In genomic region chr13:99308393-99308792, GRCm38 (mm10) we compare ENCODE assay signal across 21 mouse cellular contexts. TPM values are rescaled to one million over a fixed set of nuclear protein-coding genes. Genes with fewer than 3 reads are reported as not detected.
A peak's percentile ranks its signal among the peaks of the same experiment; 100 is the strongest.
DNase-seq lines count a peak whose midpoint lies in the region; ATAC-seq and TF ChIP-seq lines count a peak whose summit lies in the region.
"Had no signal": no experiment of that assay in that cellular context is flagged by ENCODE, and none has a peak within 500 bp of the region (broad histone marks: within the 10 kb centered on the region; RNA-seq: fewer than 3 reads in every experiment).

No protein-coding gene starts in this region.

- H3K9ac ChIP-seq in limb, embryonic 13.5 days = no peak overlapping the region
- H3K9ac ChIP-seq in heart, embryonic 15.5 days = no peak overlapping the region
- H3K9ac ChIP-seq in liver, embryonic 12.5 days = no peak overlapping the region
- H3K9ac ChIP-seq: forebrain, embryonic 13.5 days; hindbrain, embryonic 15.5 days; intestine, embryonic 15.5 days had no signal

- intact Hi-C loops in gastrocnemius, adult 2 months (cut with DNase I) = no loop called here
- intact Hi-C loops in gastrocnemius, postnatal 14 days (cut with DNase I; ENCODE audit: low total_unique reads) = no loop called here

- no peaks in the 10 kb centered on the region for H3K36me3 ChIP-seq in limb, embryonic 13.5 days
- H3K36me3 ChIP-seq in limb, embryonic 10.5 days = no peaks in the 10 kb centered on the region
- no peaks in the 10 kb centered on the region for H3K36me3 ChIP-seq in heart, embryonic 15.5 days
- no peaks in the 10 kb centered on the region for H3K36me3 ChIP-seq in liver, embryonic 12.5 days
- H3K36me3 ChIP-seq: hindbrain, embryonic 15.5 days; intestine, embryonic 15.5 days had no signal

- TF ChIP-seq CTCF in gastrocnemius, adult 2 months (IDR thresholded peaks at IDR 0.05) = no peak

- peak overlapping the region; percentile 48 for H3K27ac ChIP-seq in gastrocnemius, adult 2 months
- H3K27ac ChIP-seq in limb, embryonic 13.5 days = peak overlapping the region; percentile 1; the same call in 1 of the 2 replicates
- no peak overlapping the region for H3K27ac ChIP-seq in limb, embryonic 10.5 days
- H3K27ac ChIP-seq in heart, embryonic 15.5 days = peak overlapping the region; percentile 92
- no peak overlapping the region for H3K27ac ChIP-seq in liver, embryonic 12.5 days
- H3K27ac ChIP-seq: forebrain, embryonic 13.5 days; hindbrain, embryonic 15.5 days; intestine, embryonic 15.5 days had no signal

- H3K9me3 ChIP-seq in limb, embryonic 13.5 days = no peaks in the 10 kb centered on the region
- no peaks in the 10 kb centered on the region for H3K9me3 ChIP-seq in limb, embryonic 10.5 days (replicated peaks)
- H3K9me3 ChIP-seq in heart, embryonic 15.5 days (replicated peaks) = no peaks in the 10 kb centered on the region
- H3K9me3 ChIP-seq in liver, embryonic 12.5 days (replicated peaks) = no peaks in the 10 kb centered on the region
- H3K9me3 ChIP-seq: forebrain, embryonic 13.5 days; hindbrain, embryonic 15.5 days; intestine, embryonic 15.5 days had no signal

- no peak overlapping the region for H3K4me3 ChIP-seq in gastrocnemius, adult 2 months
- H3K4me3 ChIP-seq in limb, embryonic 13.5 days = no peak overlapping the region
- H3K4me3 ChIP-seq in limb, embryonic 10.5 days = no peak overlapping the region
- no peak overlapping the region for H3K4me3 ChIP-seq in heart, embryonic 15.5 days
- H3K4me3 ChIP-seq in liver, embryonic 12.5 days = no peak overlapping the region
- H3K4me3 ChIP-seq: erythroblast, embryonic 14.5 days; forebrain, embryonic 13.5 days; hindbrain, embryonic 15.5 days; intestine, embryonic 15.5 days had no signal

- no peak overlapping the region for H3K4me2 ChIP-seq in limb, embryonic 13.5 days (replicated peaks)
- H3K4me2 ChIP-seq in heart, embryonic 15.5 days = no peak overlapping the region
- H3K4me2 ChIP-seq in liver, embryonic 12.5 days = no peak overlapping the region
- H3K4me2 ChIP-seq: forebrain, embryonic 13.5 days; hindbrain, embryonic 15.5 days; intestine, embryonic 15.5 days; liver, embryonic 11.5 days had no signal

- ATAC-seq in limb, embryonic 13.5 days (ENCODE audit: low FRiP score, low read depth) = no peak
- no peak for ATAC-seq in heart, embryonic 15.5 days (replicated peaks; ENCODE audit: insufficient number of reproducible peaks, insufficient read depth, low FRiP score, low read depth)
- ATAC-seq in liver, embryonic 12.5 days = no peak
- ATAC-seq: forebrain, embryonic 13.5 days; midbrain, embryonic 16.5 days had no signal

- WGBS in limb, embryonic 13.5 days = 84% methylated on average over 8 of the region's 8 CpGs
- WGBS in limb, embryonic 10.5 days = 85% methylated on average over 8 of the region's 8 CpGs
- 63% methylated on average over 8 of the region's 8 CpGs for WGBS in heart, embryonic 15.5 days
- WGBS in liver, embryonic 12.5 days (ENCODE audit: insufficient replicate concordance) = 70% methylated on average over 8 of the region's 8 CpGs

- no peaks in the 10 kb centered on the region for H3K27me3 ChIP-seq in limb, embryonic 13.5 days
- H3K27me3 ChIP-seq in limb, embryonic 10.5 days (ENCODE audit: low read depth, poor library complexity, severe bottlenecking) = no peaks in the 10 kb centered on the region
- no peaks in the 10 kb centered on the region for H3K27me3 ChIP-seq in heart, embryonic 15.5 days
- no peaks in the 10 kb centered on the region for H3K27me3 ChIP-seq in liver, embryonic 12.5 days (replicated peaks)
- H3K27me3 ChIP-seq: forebrain, embryonic 13.5 days; hindbrain, embryonic 15.5 days; intestine, embryonic 15.5 days had no signal

- peaks cover 21% of the 10 kb centered on the region for H3K4me1 ChIP-seq in limb, embryonic 13.5 days
- H3K4me1 ChIP-seq in limb, embryonic 10.5 days = no peaks in the 10 kb centered on the region
- H3K4me1 ChIP-seq in heart, embryonic 15.5 days (replicated peaks) = peaks cover 31% of the 10 kb centered on the region
- H3K4me1 ChIP-seq in liver, embryonic 12.5 days = no peaks in the 10 kb centered on the region

- DNase-seq in gastrocnemius, adult 2 months = no peak
- no peak for DNase-seq in gastrocnemius, postnatal 14 days
- DNase-seq in limb, embryonic 10.5 days (ENCODE audit: low spot score) = no peak
- DNase-seq in left cerebral cortex, adult 9 months (ENCODE audit: low spot score in 2 of 2) = no peak
- DNase-seq: cerebellum, adult 18-20 months; cerebellum, postnatal 25 days; gastrocnemius, postnatal 10 days; lung, adult 2 months; lung, postnatal 4 days; right cerebral cortex, postnatal 14 days; spleen, adult 18-20 months; thymus, postnatal 36 days had no signal

RNA-seq across cellular contexts. Expression of gene Ptcd2, which starts 36.1 kb away (rescaled TPM):
- total RNA-seq in gastrocnemius, adult 2 months (2021) = 10 to 100 TPM; 20.1 to 35.5 TPM
- total RNA-seq in gastrocnemius, postnatal 14 days (2021) = 10 to 100 TPM; 22.8 to 25.0 TPM
- 44.2 and 45.8 TPM in 2 replicates for polyA plus RNA-seq in limb, embryonic 13.5 days (2015; fragmentation: Nextera tagmentation; extraction: Ambion mirVana)
- 57.3 and 59.1 TPM in 2 replicates for polyA plus RNA-seq in limb, embryonic 10.5 days (2016; fragmentation: Nextera tagmentation; extraction: Ambion mirVana)
- 63.9 and 71.8 TPM in 2 replicates for polyA plus RNA-seq in heart, embryonic 15.5 days (2015; fragmentation: Nextera tagmentation; extraction: Ambion mirVana)
- polyA plus RNA-seq in liver, embryonic 12.5 days (2016; fragmentation: Nextera tagmentation; extraction: Ambion mirVana) = 44.6 and 46.8 TPM in 2 replicates

RNA-seq across cellular contexts. Expression of gene Mrps27, which starts 36.2 kb away (rescaled TPM):
- total RNA-seq in gastrocnemius, adult 2 months (2021) = 10 to 100 TPM; 24.0 to 32.9 TPM
- 10 to 100 TPM; 26.4 to 29.3 TPM for total RNA-seq in gastrocnemius, postnatal 14 days (2021)
- 60.2 and 60.9 TPM in 2 replicates for polyA plus RNA-seq in limb, embryonic 13.5 days (2015; fragmentation: Nextera tagmentation; extraction: Ambion mirVana)
- 85.4 and 97.4 TPM in 2 replicates for polyA plus RNA-seq in limb, embryonic 10.5 days (2016; fragmentation: Nextera tagmentation; extraction: Ambion mirVana)
- polyA plus RNA-seq in heart, embryonic 15.5 days (2015; fragmentation: Nextera tagmentation; extraction: Ambion mirVana) = 77.5 and 78.5 TPM in 2 replicates
- 43.7 and 44.3 TPM in 2 replicates for polyA plus RNA-seq in liver, embryonic 12.5 days (2016; fragmentation: Nextera tagmentation; extraction: Ambion mirVana)

Comparison
In these comparisons a context has a peak if more than half of its experiments do, and no peak if none do; other contexts are left out.
1. H3K27ac ChIP-seq: peak in gastrocnemius, adult 2 months (single experiment), limb, embryonic 13.5 days (single experiment) and heart, embryonic 15.5 days (single experiment); none in limb, embryonic 10.5 days (single experiment) and liver, embryonic 12.5 days (single experiment).